Mouse (Mus musculus) hindbrain, embryonic 14.5 days (tissue): ENCODE data around the gene Pfkm. TPM values are rescaled to one million over a fixed set of nuclear protein-coding genes. Genes with fewer than 3 reads are reported as not detected.

Experiments
- ATAC-seq: fragments of 200-750 bp; cut with Nextera tagmentation; 2 replicates; pipeline ENCODE4 v1.8.0; 2017; ENCODE audit warnings: moderate number of reproducible peaks, mild to moderate bottlenecking, moderate TSS enrichment, moderate library complexity; ENCODE audit not compliant: low FRiP score
- DNase-seq: peaks from one replicate; pipeline ENCODE4 v3.0.0-alpha.2; 2015; ENCODE audit warnings: low spot score
- H3K27ac ChIP-seq: fragments of 300-500 bp; sonication (generic); 2 replicates; pipeline ENCODE4 v1.5.1; 2014; ENCODE audit warnings: mild to moderate bottlenecking, moderate library complexity
- H3K27me3 ChIP-seq: fragments of 300-500 bp; sonication (generic); 2 replicates; pipeline ENCODE4 v1.6.1; 2014; ENCODE audit warnings: mild to moderate bottlenecking, low read length, mixed read lengths; ENCODE audit not compliant: control insufficient read depth, insufficient read depth
- H3K36me3 ChIP-seq: fragments of 300-500 bp; sonication (generic); replicated peaks from 2 replicates; pipeline ENCODE4 v1.6.1; 2014; ENCODE audit not compliant: control insufficient read depth, insufficient read depth
- H3K4me1 ChIP-seq: fragments of 300-500 bp; sonication (generic); replicated peaks from 2 replicates; pipeline ENCODE4 v1.6.1; 2014; ENCODE audit warnings: antibody characterized with exemption, low read length, mixed read lengths; ENCODE audit not compliant: control insufficient read depth, insufficient read depth
- H3K4me2 ChIP-seq: fragments of 300-500 bp; sonication (generic); replicated peaks from 2 replicates; pipeline ENCODE4 v1.6.1; 2014; ENCODE audit warnings: mild to moderate bottlenecking, moderate library complexity
- H3K4me3 ChIP-seq: fragments of 300-500 bp; sonication (generic); replicated peaks from 2 replicates; pipeline ENCODE4 v1.5.1; 2014; ENCODE audit warnings: mild to moderate bottlenecking, low read length
- H3K9ac ChIP-seq: fragments of 300-500 bp; sonication (generic); 2 replicates; pipeline ENCODE4 v1.6.1; 2014
- H3K9me3 ChIP-seq: fragments of 300-500 bp; sonication (generic); 2 replicates; pipeline ENCODE4 v1.6.1; 2016; ENCODE audit warnings: low read length; ENCODE audit not compliant: control insufficient read depth
- WGBS: fragments of 180-500 bp; shearing (Covaris S2); extraction: QIAGEN DNeasy Blood & Tissue Kit; methylation state at CpG from one replicate; pipeline ENCODE4 v1.1.7; 2014; 5-methylcytosine and 5-hydroxymethylcytosine counted together
- polyA plus RNA-seq: library from polyadenylated mRNA; unstranded; fragments of >200 nt; fragmentation: Nextera tagmentation; extraction: Ambion mirVana; gene quantifications from 2 replicates; pipeline ENCODE4 v1.2.1, GENCODE M21; 2014

Gene Pfkm
- polyA plus RNA-seq, 1 experiment from 2014 or later = 77.6 TPM

- Histone ChIP-seq H3K9ac (no peak overlapping the region), H3K4me2 (no peak overlapping the region), H3K27ac (no peak overlapping the region), H3K36me3 (peaks cover 82% of the 10 kb centered on the region), H3K4me1 (no peaks in the 10 kb centered on the region), H3K9me3 (no peaks in the 10 kb centered on the region), H3K27me3 (no peaks in the 10 kb centered on the region), H3K4me3 (no peak overlapping the region)
- WGBS = 89% methylated on average over 9 of the region's 9 CpGs
- DNase-seq (no peak), ATAC-seq (no peak)
Observed at GRCm38 (mm10) chr15:98068506-98068905, 23.9 kb upstream of the Pfkm start.

GRCm38 (mm10) chr15:98069566-98070245 lies 22.7 kb upstream of the Pfkm start:
- Histone ChIP-seq H3K9ac (no peak overlapping the region), H3K9me3 (no peaks in the 10 kb centered on the region), H3K4me1 (no peaks in the 10 kb centered on the region), H3K36me3 (peaks cover 79% of the 10 kb centered on the region), H3K27me3 (no peaks in the 10 kb centered on the region), H3K4me3 (no peak overlapping the region), H3K27ac (no peak overlapping the region), H3K4me2 (no peak overlapping the region)
- DNase-seq = no peak
- 93% methylated on average over 8 of the region's 8 CpGs for WGBS
- ATAC-seq = no peak

- Histone ChIP-seq H3K4me2 (no peak overlapping the region), H3K27me3 (no peaks in the 10 kb centered on the region), H3K9me3 (no peaks in the 10 kb centered on the region), H3K27ac (no peak overlapping the region), H3K9ac (no peak overlapping the region), H3K36me3 (peaks cover 80% of the 10 kb centered on the region), H3K4me3 (no peak overlapping the region), H3K4me1 (no peaks in the 10 kb centered on the region)
- DNase-seq (no peak), ATAC-seq (no peak)
- 89% methylated on average over 3 of the region's 3 CpGs for WGBS
Observed at GRCm38 (mm10) chr15:98070376-98070775, 22.0 kb upstream of the Pfkm start.

- Histone ChIP-seq H3K27me3 (no peaks in the 10 kb centered on the region), H3K9me3 (no peaks in the 10 kb centered on the region), H3K4me2 (no peak overlapping the region), H3K27ac (no peak overlapping the region), H3K36me3 (peaks cover 91% of the 10 kb centered on the region), H3K4me1 (no peaks in the 10 kb centered on the region), H3K4me3 (no peak overlapping the region), H3K9ac (no peak overlapping the region)
- ATAC-seq (no peak), DNase-seq (no peak)
- 93% methylated on average over 8 of the region's 8 CpGs for WGBS
Observed at GRCm38 (mm10) chr15:98074521-98074920, 17.9 kb upstream of the Pfkm start.

GRCm38 (mm10) chr15:98075034-98075433 lies 17.4 kb upstream of the Pfkm start:
- WGBS = 88% methylated on average over 16 of the region's 16 CpGs
- H3K36me3 ChIP-seq = peaks cover 92% of the 10 kb centered on the region

GRCm38 (mm10) chr15:98076901-98077300 lies 15.5 kb upstream of the Pfkm start:
- WGBS = 87% methylated on average over 6 of the region's 6 CpGs
- Histone ChIP-seq H3K4me3 (no peak overlapping the region), H3K27ac (no peak overlapping the region), H3K9me3 (no peaks in the 10 kb centered on the region), H3K4me2 (no peak overlapping the region), H3K4me1 (no peaks in the 10 kb centered on the region), H3K9ac (no peak overlapping the region), H3K27me3 (no peaks in the 10 kb centered on the region), H3K36me3 (peaks cover 87% of the 10 kb centered on the region)
- ATAC-seq = no peak
- no peak for DNase-seq

More at GRCm38 (mm10) chr15:98075034-98075433, 17.4 kb upstream of the Pfkm start:
- Histone ChIP-seq H3K9me3 (no peaks in the 10 kb centered on the region), H3K27ac (no peak overlapping the region), H3K4me1 (no peaks in the 10 kb centered on the region), H3K4me3 (no peak overlapping the region), H3K27me3 (no peaks in the 10 kb centered on the region), H3K9ac (no peak overlapping the region), H3K4me2 (no peak overlapping the region)
- DNase-seq (no peak), ATAC-seq (no peak)

GRCm38 (mm10) chr15:98088889-98089288 lies 3.5 kb upstream of the Pfkm start:
- Histone ChIP-seq H3K9me3 (no peaks in the 10 kb centered on the region), H3K9ac (no peak overlapping the region), H3K36me3 (peaks cover 32% of the 10 kb centered on the region), H3K4me3 (no peak overlapping the region), H3K27me3 (no peaks in the 10 kb centered on the region), H3K4me2 (no peak overlapping the region), H3K27ac (no peak overlapping the region), H3K4me1 (peaks cover 11% of the 10 kb centered on the region)
- WGBS = 91% methylated on average over 1 of the region's 1 CpGs
- DNase-seq (no peak), ATAC-seq (no peak)

- peaks cover 25% of the 10 kb centered on the region for H3K36me3 ChIP-seq
- no peak overlapping the region for H3K9ac ChIP-seq
- no peaks in the 10 kb centered on the region for H3K9me3 ChIP-seq
- 81% methylated on average over 9 of the region's 9 CpGs for WGBS
- H3K4me3 ChIP-seq = no peak overlapping the region
- H3K27ac ChIP-seq = no peak overlapping the region
- peaks cover 13% of the 10 kb centered on the region for H3K4me1 ChIP-seq
- no peaks in the 10 kb centered on the region for H3K27me3 ChIP-seq
- ATAC-seq (no peak), DNase-seq (no peak)
- H3K4me2 ChIP-seq = no peak overlapping the region
Observed at GRCm38 (mm10) chr15:98089421-98090183, 2.8 kb upstream of the Pfkm start.

GRCm38 (mm10) chr15:98091841-98092240 lies 548 bp upstream of the Pfkm start:
- peaks cover 8% of the 10 kb centered on the region for H3K36me3 ChIP-seq
- peak overlapping the region; percentile 81 for H3K4me2 ChIP-seq
- DNase-seq = no peak
- H3K4me3 ChIP-seq = peak overlapping the region; percentile 92
- H3K9me3 ChIP-seq = no peaks in the 10 kb centered on the region
- WGBS = 32% methylated on average over 4 of the region's 4 CpGs
- H3K27ac ChIP-seq = no peak overlapping the region
- H3K9ac ChIP-seq = peak overlapping the region; percentile 90
- peaks cover 13% of the 10 kb centered on the region for H3K4me1 ChIP-seq
- ATAC-seq = no peak
- no peaks in the 10 kb centered on the region for H3K27me3 ChIP-seq
